Mouse (Mus musculus) forebrain, embryonic 12.5 days (tissue): Measurements from ENCODE around the gene Glis1. TPM values are rescaled to one million over a fixed set of nuclear protein-coding genes. Genes with fewer than 3 reads are reported as not detected.

ENCODE experiments used
- ATAC-seq: fragments of 200-750 bp; cut with Nextera tagmentation; 2 replicates; pipeline ENCODE4 v1.8.0; 2017; ENCODE audit warnings: moderate TSS enrichment; ENCODE audit not compliant: low FRiP score
- H3K27ac ChIP-seq: fragments of 300-500 bp; sonication (generic); 2 replicates; pipeline ENCODE4 v1.5.1; 2016; ENCODE audit warnings: mild to moderate bottlenecking
- H3K27me3 ChIP-seq: fragments of 300-500 bp; sonication (generic); 2 replicates; pipeline ENCODE4 v1.6.1; 2016; ENCODE audit warnings: mild to moderate bottlenecking
- H3K36me3 ChIP-seq: fragments of 300-500 bp; sonication (generic); replicated peaks from 2 replicates; pipeline ENCODE4 v1.6.1; 2016; ENCODE audit warnings: mild to moderate bottlenecking
- H3K4me1 ChIP-seq: fragments of 300-500 bp; sonication (generic); 2 replicates; pipeline ENCODE4 v1.6.1; 2016
- H3K4me2 ChIP-seq: fragments of 300-500 bp; sonication (generic); 2 replicates; pipeline ENCODE4 v1.6.1; 2016; ENCODE audit warnings: mild to moderate bottlenecking, moderate library complexity
- H3K4me3 ChIP-seq: fragments of 300-500 bp; sonication (generic); replicated peaks from 2 replicates; pipeline ENCODE4 v1.5.1; 2016; ENCODE audit warnings: mild to moderate bottlenecking
- H3K9ac ChIP-seq: fragments of 300-500 bp; sonication (generic); 2 replicates; pipeline ENCODE4 v1.6.1; 2016; ENCODE audit warnings: mild to moderate bottlenecking
- H3K9me3 ChIP-seq: fragments of 300-500 bp; sonication (generic); 2 replicates; pipeline ENCODE4 v1.6.1; 2016
- WGBS: fragments of 180-500 bp; shearing (Covaris S2); methylation state at CpG from one replicate; pipeline ENCODE4 v1.1.7; 2016; 5-methylcytosine and 5-hydroxymethylcytosine counted together
- polyA plus RNA-seq: library from polyadenylated mRNA; unstranded; fragments of >200 nt; fragmentation: Nextera tagmentation; extraction: Ambion mirVana; gene quantifications from 2 replicates; pipeline ENCODE4 v1.2.1, GENCODE M21; 2016

Glis1 gene
- polyA plus RNA-seq, 1 experiment from 2014 or later, result 3.8 TPM

- Histone ChIP-seq H3K4me3 (no peak overlapping the region), H3K27me3 (peaks cover 3% of the 10 kb centered on the region; the same call in 1 of the 2 replicates), H3K36me3 (no peaks in the 10 kb centered on the region), H3K4me1 (peaks cover 8% of the 10 kb centered on the region), H3K9me3 (no peaks in the 10 kb centered on the region), H3K27ac (no peak overlapping the region), H3K9ac (no peak overlapping the region), H3K4me2 (no peak overlapping the region)
- ATAC-seq, result no peak
- WGBS, result 90% methylated on average over 17 of the region's 17 CpGs
Observed at GRCm38 (mm10) chr4:107458907-107459306, 24.5 kb downstream of the Glis1 start.

GRCm38 (mm10) chr4:107459461-107459860 lies 25.1 kb downstream of the Glis1 start:
- Histone ChIP-seq H3K36me3 (no peaks in the 10 kb centered on the region), H3K27ac (no peak overlapping the region), H3K9me3 (no peaks in the 10 kb centered on the region), H3K4me3 (no peak overlapping the region), H3K4me1 (peaks cover 8% of the 10 kb centered on the region), H3K27me3 (peaks cover 3% of the 10 kb centered on the region; the same call in 1 of the 2 replicates), H3K4me2 (no peak overlapping the region), H3K9ac (no peak overlapping the region)
- no peak for ATAC-seq
- 82% methylated on average over 2 of the region's 2 CpGs for WGBS

GRCm38 (mm10) chr4:107460468-107460867 lies 26.1 kb downstream of the Glis1 start:
- no peak overlapping the region for H3K4me2 ChIP-seq
- H3K36me3 ChIP-seq, result no peaks in the 10 kb centered on the region
- 83% methylated on average over 11 of the region's 11 CpGs for WGBS
- no peak overlapping the region for H3K9ac ChIP-seq
- peaks cover 3% of the 10 kb centered on the region; the same call in 1 of the 2 replicates for H3K27me3 ChIP-seq
- peaks cover 8% of the 10 kb centered on the region for H3K4me1 ChIP-seq
- no peak for ATAC-seq
- no peaks in the 10 kb centered on the region for H3K9me3 ChIP-seq
- no peak overlapping the region for H3K27ac ChIP-seq
- H3K4me3 ChIP-seq, result no peak overlapping the region

- WGBS, result 78% methylated on average over 7 of the region's 7 CpGs
- no peak overlapping the region for H3K27ac ChIP-seq
Observed at GRCm38 (mm10) chr4:107467831-107468230, 33.4 kb downstream of the Glis1 start.

GRCm38 (mm10) chr4:107468264-107468663 lies 33.9 kb downstream of the Glis1 start:
- Histone ChIP-seq H3K9me3 (no peaks in the 10 kb centered on the region), H3K27me3 (peaks cover 3% of the 10 kb centered on the region; the same call in 1 of the 2 replicates), H3K36me3 (no peaks in the 10 kb centered on the region), H3K4me3 (no peak overlapping the region), H3K9ac (no peak overlapping the region), H3K27ac (no peak overlapping the region), H3K4me2 (no peak overlapping the region), H3K4me1 (no peaks in the 10 kb centered on the region)
- ATAC-seq, result no peak
- 72% methylated on average over 13 of the region's 13 CpGs for WGBS

More at GRCm38 (mm10) chr4:107467831-107468230, 33.4 kb downstream of the Glis1 start:
- no peaks in the 10 kb centered on the region for H3K36me3 ChIP-seq
- no peak for ATAC-seq
- H3K4me1 ChIP-seq, result no peaks in the 10 kb centered on the region
- no peaks in the 10 kb centered on the region for H3K9me3 ChIP-seq
- H3K9ac ChIP-seq, result no peak overlapping the region
- H3K4me3 ChIP-seq, result no peak overlapping the region
- H3K27me3 ChIP-seq, result peaks cover 3% of the 10 kb centered on the region; the same call in 1 of the 2 replicates
- H3K4me2 ChIP-seq, result no peak overlapping the region

GRCm38 (mm10) chr4:107468768-107469167 lies 34.4 kb downstream of the Glis1 start:
- no peak for ATAC-seq
- H3K27me3 ChIP-seq, result peaks cover 3% of the 10 kb centered on the region; the same call in 1 of the 2 replicates
- H3K27ac ChIP-seq, result no peak overlapping the region
- H3K36me3 ChIP-seq, result no peaks in the 10 kb centered on the region
- WGBS, result 82% methylated on average over 11 of the region's 11 CpGs
- no peaks in the 10 kb centered on the region for H3K4me1 ChIP-seq
- H3K4me2 ChIP-seq, result no peak overlapping the region
- no peaks in the 10 kb centered on the region for H3K9me3 ChIP-seq
- no peak overlapping the region for H3K9ac ChIP-seq
- H3K4me3 ChIP-seq, result no peak overlapping the region

- no peak overlapping the region for H3K4me3 ChIP-seq
- no peaks in the 10 kb centered on the region for H3K27me3 ChIP-seq
- H3K9me3 ChIP-seq, result no peaks in the 10 kb centered on the region
- ATAC-seq, result no peak
- 68% methylated on average over 11 of the region's 11 CpGs for WGBS
- no peaks in the 10 kb centered on the region for H3K36me3 ChIP-seq
- no peaks in the 10 kb centered on the region for H3K4me1 ChIP-seq
- no peak overlapping the region for H3K4me2 ChIP-seq
- no peak overlapping the region for H3K27ac ChIP-seq
- H3K9ac ChIP-seq, result no peak overlapping the region
Observed at GRCm38 (mm10) chr4:107476266-107476665, 41.9 kb downstream of the Glis1 start.

- Histone ChIP-seq H3K4me1 (no peaks in the 10 kb centered on the region), H3K27me3 (no peaks in the 10 kb centered on the region), H3K9ac (no peak overlapping the region), H3K4me2 (no peak overlapping the region), H3K4me3 (no peak overlapping the region), H3K27ac (no peak overlapping the region), H3K9me3 (no peaks in the 10 kb centered on the region), H3K36me3 (no peaks in the 10 kb centered on the region)
- no peak for ATAC-seq
- WGBS, result 79% methylated on average over 5 of the region's 5 CpGs
Observed at GRCm38 (mm10) chr4:107479015-107479414, 44.6 kb downstream of the Glis1 start.

GRCm38 (mm10) chr4:107482541-107482940 lies 48.1 kb downstream of the Glis1 start:
- H3K27me3 ChIP-seq, result no peaks in the 10 kb centered on the region
- 81% methylated on average over 2 of the region's 2 CpGs for WGBS
- H3K4me3 ChIP-seq, result no peak overlapping the region
- no peak overlapping the region for H3K4me2 ChIP-seq
- ATAC-seq, result no peak
- no peaks in the 10 kb centered on the region for H3K36me3 ChIP-seq
- no peak overlapping the region for H3K27ac ChIP-seq
- H3K9me3 ChIP-seq, result no peaks in the 10 kb centered on the region
- H3K4me1 ChIP-seq, result no peaks in the 10 kb centered on the region
- H3K9ac ChIP-seq, result no peak overlapping the region

GRCm38 (mm10) chr4:107483556-107484220 lies 49.3 kb downstream of the Glis1 start:
- H3K4me1 ChIP-seq, result no peaks in the 10 kb centered on the region
- H3K27ac ChIP-seq, result no peak overlapping the region
- H3K36me3 ChIP-seq, result no peaks in the 10 kb centered on the region
- H3K9ac ChIP-seq, result no peak overlapping the region
- H3K27me3 ChIP-seq, result no peaks in the 10 kb centered on the region
- H3K4me3 ChIP-seq, result no peak overlapping the region
- 93% methylated on average over 20 of the region's 20 CpGs for WGBS
- no peaks in the 10 kb centered on the region for H3K9me3 ChIP-seq
- H3K4me2 ChIP-seq, result no peak overlapping the region
- ATAC-seq, result no peak

- Histone ChIP-seq H3K36me3 (no peaks in the 10 kb centered on the region), H3K27me3 (no peaks in the 10 kb centered on the region), H3K9me3 (no peaks in the 10 kb centered on the region), H3K4me2 (no peak overlapping the region), H3K4me1 (no peaks in the 10 kb centered on the region), H3K9ac (no peak overlapping the region), H3K4me3 (no peak overlapping the region), H3K27ac (no peak overlapping the region)
- 88% methylated on average over 4 of the region's 4 CpGs for WGBS
- no peak for ATAC-seq
Observed at GRCm38 (mm10) chr4:107484221-107484575, 49.8 kb downstream of the Glis1 start.

GRCm38 (mm10) chr4:107485903-107486302 lies 51.5 kb downstream of the Glis1 start:
- H3K9ac ChIP-seq, result no peak overlapping the region
- no peaks in the 10 kb centered on the region for H3K4me1 ChIP-seq
- ATAC-seq, result no peak
- 66% methylated on average over 5 of the region's 5 CpGs for WGBS
- H3K4me2 ChIP-seq, result no peak overlapping the region
- no peaks in the 10 kb centered on the region for H3K36me3 ChIP-seq
- H3K4me3 ChIP-seq, result no peak overlapping the region
- H3K27me3 ChIP-seq, result no peaks in the 10 kb centered on the region
- H3K27ac ChIP-seq, result no peak overlapping the region
- no peaks in the 10 kb centered on the region for H3K9me3 ChIP-seq

GRCm38 (mm10) chr4:107489121-107489840 lies 54.9 kb downstream of the Glis1 start:
- Histone ChIP-seq H3K9me3 (no peaks in the 10 kb centered on the region), H3K4me3 (no peak overlapping the region), H3K27me3 (no peaks in the 10 kb centered on the region), H3K27ac (no peak overlapping the region), H3K4me1 (no peaks in the 10 kb centered on the region), H3K9ac (no peak overlapping the region), H3K4me2 (no peak overlapping the region), H3K36me3 (no peaks in the 10 kb centered on the region)
- 85% methylated on average over 20 of the region's 20 CpGs for WGBS
- ATAC-seq, result no peak
